Mouse (Mus musculus) C2C12 (cell line): ENCODE measurements at regions not wholly inside any gene's neighbourhood (a gene's known extent, or its start where the extent isn't known, plus 50 kb on each side); places are given as distances from the start of the nearest gene placed in this dataset.

Experiments used
- CEBPB ChIP-seq: IDR thresholded peaks from one replicate; pipeline ENCODE4 v1.6.1; 2011; ENCODE audit warnings: low read depth, mild to moderate bottlenecking, control low read depth, moderate library complexity
- CTCF ChIP-seq: IDR thresholded peaks from one replicate; pipeline ENCODE4 v1.5.1; 2011; ENCODE audit not compliant: control insufficient read depth, insufficient read depth, insufficient read length
- FOSL1 ChIP-seq: IDR thresholded peaks from one replicate; pipeline ENCODE4 v1.8.0; 2011; ENCODE audit warnings: mild to moderate bottlenecking, low read length; ENCODE audit not compliant: poor library complexity, insufficient read depth, severe bottlenecking
- MAX ChIP-seq: IDR thresholded peaks from one replicate; pipeline ENCODE4 v1.6.1; 2011; ENCODE audit warnings: mild to moderate bottlenecking, control low read depth

DNA sequence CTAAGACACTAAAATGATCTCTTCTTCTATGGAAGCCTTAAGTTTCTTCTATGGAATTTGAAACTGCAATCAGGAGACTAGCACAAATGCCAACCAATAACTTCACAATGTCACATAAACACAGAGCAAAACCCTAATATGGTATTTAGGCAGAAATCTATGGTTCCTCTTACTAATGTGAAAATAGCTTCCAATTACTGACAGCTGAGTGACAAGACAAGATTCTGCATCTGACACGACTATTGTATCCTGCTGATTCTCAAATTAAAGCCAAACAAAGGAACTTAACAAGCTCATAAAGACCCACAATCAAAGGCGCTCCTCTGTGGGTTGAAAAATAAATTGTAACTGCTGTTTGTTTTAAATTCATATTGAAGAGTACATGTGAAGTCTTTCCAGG lies 714.7 kb downstream of the Ryr2 start:
- no peak for TF ChIP-seq CEBPB
- no peak for TF ChIP-seq CTCF
- no peak for TF ChIP-seq MAX
- TF ChIP-seq FOSL1: no peak
